Comparison of ENCODE assay signal across 11 mouse cellular contexts in the genomic region with DNA sequence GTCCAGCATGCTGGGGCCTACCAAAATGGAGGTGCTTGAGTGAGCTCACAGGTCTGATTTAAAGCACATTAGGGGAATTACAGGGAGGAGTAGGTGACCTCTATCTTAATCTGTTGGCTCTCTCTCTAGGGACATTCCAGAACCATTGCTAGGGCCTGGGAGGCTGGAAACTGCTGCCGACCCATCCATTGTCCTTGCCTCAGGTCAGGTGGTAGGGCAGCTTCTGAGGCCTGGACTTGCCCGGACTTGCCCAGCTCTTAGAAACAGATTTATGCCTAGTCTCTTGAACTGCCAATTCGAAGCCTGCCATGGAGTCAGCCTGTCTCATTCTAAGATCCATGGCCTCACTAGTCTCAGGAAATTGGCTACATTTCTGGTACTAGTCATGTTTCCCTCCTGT.
"Had no signal": no experiment of that assay in that cellular context is flagged by ENCODE, and none has a peak within 500 bp of the region (broad histone marks: within the 10 kb centered on the region; RNA-seq: fewer than 3 reads in every experiment).

No protein-coding gene starts in this region.

- DNase-seq: kidney, postnatal 36 days; liver; liver, embryonic 13.5 days; liver, postnatal 0 days; lung, postnatal 14 days; right cerebral cortex, adult 18-20 months had no signal

- H3K4me1 ChIP-seq: limb, embryonic 12.5 days; liver, embryonic 13.5 days; lung, embryonic 15.5 days; midbrain, embryonic 13.5 days had no signal

- H3K9ac ChIP-seq: limb, embryonic 12.5 days; liver, embryonic 13.5 days; liver, postnatal 0 days; lung, embryonic 15.5 days; midbrain, embryonic 13.5 days had no signal

- H3K36me3 ChIP-seq: limb, embryonic 12.5 days; liver, embryonic 13.5 days; lung, embryonic 15.5 days; midbrain, embryonic 13.5 days had no signal

- H3K4me2 ChIP-seq: limb, embryonic 12.5 days; liver, embryonic 13.5 days; lung, embryonic 15.5 days; midbrain, embryonic 13.5 days had no signal

- H3K27me3 ChIP-seq: limb, embryonic 12.5 days; liver, embryonic 13.5 days; lung, embryonic 15.5 days; midbrain, embryonic 13.5 days had no signal

- H3K27ac ChIP-seq: kidney, postnatal 0 days; limb, embryonic 12.5 days; liver, embryonic 13.5 days; lung, embryonic 15.5 days; midbrain, embryonic 13.5 days; stomach, postnatal 0 days had no signal

- H3K4me3 ChIP-seq: limb, embryonic 12.5 days; liver, embryonic 13.5 days; lung, embryonic 15.5 days; midbrain, embryonic 13.5 days had no signal

- H3K9me3 ChIP-seq: limb, embryonic 12.5 days; liver, embryonic 13.5 days; lung, embryonic 15.5 days; midbrain, embryonic 13.5 days had no signal
